Mouse (Mus musculus): Measurements from ENCODE around the gene Nbas.

Nbas gene

DNA sequence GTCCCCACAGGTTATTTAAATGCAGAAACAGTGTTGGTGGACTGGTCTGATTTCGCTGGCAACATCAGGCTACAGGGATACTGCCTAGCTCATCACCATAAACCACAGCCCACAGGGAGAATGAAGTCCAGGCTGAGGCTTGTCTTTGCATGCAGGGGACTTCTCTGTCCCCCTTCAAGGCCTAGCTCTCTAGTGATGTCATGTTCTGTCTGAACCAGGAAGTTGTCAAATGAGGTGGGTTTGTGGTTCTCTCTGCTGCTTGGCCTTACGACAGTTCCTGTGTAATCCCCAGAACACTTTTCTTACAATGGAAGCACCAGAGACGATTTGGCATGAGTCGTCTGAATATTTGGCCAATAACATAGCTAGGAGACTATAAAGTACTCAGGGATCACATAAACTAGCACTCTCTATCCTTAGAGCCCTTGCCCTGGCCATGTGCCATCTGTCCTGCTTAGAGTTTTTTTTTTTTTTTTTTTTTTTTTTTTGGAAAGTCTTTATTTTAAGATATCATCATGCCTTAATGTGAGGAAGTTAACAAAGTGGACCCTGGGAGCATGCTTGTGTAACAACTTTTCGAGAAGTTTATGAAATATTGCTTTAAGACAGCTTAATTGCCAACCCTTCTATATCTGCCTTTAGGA, 294.8 kb downstream of the Nbas start:
- no peak for DNase-seq

GRCm38 (mm10) chr12:13564330-13564729, 295.4 kb downstream of the Nbas start:
- no peak for DNase-seq

- no peak for DNase-seq
These were observed 297.5 kb downstream of the Nbas start for GRCm38 (mm10) chr12:13566421-13566820.

DNA sequence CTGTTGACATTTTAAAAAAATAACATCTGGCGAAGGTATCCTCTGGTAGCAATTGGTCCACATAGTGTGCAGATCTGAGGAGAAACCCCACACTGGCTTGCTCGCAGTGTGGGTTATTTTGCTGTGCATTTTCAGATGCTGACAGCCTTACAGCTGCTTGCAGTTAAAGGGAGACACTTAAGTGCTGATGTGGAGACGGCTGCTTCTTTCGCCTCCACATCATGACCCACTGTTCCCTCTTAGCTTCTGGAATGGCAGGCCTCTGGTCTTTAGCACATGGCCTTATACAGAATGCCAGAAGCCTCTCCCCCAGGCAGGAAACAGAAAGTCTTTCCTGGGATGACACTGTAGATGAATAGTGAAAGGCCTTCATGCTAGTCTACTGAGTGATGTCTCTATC, 306.2 kb downstream of the Nbas start:
- DNase-seq, result no peak

- DNase-seq, result no peak
These were observed 307.0 kb downstream of the Nbas start for GRCm38 (mm10) chr12:13575605-13576600.

- DNase-seq, result no peak
These were observed 307.8 kb downstream of the Nbas start for GRCm38 (mm10) chr12:13576761-13577160.

DNA sequence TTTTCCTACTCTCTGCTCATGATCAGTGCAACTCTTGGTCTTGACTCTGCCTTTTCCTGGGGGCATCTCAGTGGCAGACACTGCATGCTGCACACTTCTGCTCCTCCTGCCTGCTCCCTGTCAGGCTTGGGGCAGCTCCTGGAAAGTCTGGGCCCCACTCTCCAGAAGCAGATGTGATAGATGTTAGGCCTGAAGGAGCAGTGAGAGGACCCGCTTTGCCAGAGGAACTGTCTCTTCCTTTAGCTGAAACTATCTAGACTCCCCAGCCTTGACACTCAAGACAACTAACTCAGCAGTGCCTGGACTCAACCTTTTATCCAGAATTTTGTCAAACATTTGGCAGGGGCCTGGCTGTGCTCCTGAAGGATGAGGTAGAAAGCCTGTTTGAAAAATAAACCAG, 311.9 kb downstream of the Nbas start:
- no peak for DNase-seq

DNA sequence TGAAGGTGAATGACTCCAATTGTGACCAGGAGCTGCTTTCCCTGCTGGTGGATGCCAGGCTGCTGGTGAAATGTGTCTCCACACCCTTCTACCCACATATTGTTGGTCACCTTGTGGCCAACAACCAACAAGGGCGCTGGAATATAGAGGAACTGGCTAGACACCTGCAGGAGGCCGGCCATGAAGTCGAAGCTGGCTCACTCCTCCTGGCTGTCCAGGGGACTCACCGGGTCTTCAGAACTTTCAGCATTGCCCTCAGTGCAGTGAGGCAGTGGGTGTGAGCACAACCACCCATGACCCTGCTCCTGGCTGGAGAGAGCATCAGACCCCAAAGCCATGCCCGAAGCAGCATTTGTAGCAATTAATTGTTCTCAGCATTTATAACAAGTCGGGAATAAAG, 314.5 kb downstream of the Nbas start:
- DNase-seq, result no peak

DNA sequence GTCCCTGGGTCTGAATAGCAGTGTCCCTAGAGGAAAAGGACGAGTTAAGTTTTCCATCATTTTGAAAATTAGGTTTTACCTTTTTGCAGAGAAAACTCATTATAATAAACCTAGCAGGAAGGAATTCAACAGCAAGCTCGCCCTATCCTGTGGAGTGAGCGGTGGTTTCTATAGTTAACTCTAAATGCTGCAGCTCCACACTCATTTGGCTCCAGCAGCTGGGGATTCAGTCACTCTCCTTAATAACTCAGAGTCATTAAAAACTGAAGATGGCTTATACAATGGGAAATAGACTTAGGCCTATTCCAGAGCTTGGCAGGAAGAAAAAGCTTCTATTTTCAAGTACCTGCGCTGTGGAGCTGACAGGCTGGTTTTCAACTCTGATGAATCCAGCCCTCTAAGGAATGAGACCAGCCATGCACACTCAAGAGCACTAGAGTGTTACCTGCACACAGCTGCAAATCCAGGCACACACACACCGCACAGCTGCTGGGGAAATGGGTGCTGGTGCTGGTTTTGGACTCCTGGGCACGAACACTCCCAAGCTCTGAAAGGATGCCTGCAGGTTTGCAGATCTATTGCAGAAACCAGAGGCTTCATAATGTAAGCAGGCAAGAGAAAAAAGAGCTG, 316.7 kb downstream of the Nbas start:
- no peak for DNase-seq

DNA sequence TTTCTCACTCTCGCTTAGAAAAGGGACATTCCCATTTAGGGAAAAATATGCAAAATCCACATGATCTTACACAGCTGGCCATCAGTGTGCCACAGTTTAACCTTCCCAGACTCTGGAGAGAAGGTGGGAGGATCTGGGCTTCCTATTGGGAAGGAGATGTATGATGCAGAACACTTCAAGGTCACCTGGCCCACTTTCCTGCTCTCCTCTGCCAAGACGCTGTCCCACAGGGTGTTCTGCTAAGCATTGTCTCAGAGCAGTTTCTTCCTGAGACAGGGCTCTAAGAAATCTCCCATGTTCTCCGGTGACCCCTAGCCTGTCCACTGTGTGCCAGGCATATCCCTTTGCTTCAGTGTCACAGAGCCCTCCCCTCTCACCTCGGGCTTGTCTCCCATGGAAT, 318.7 kb downstream of the Nbas start:
- DNase-seq, result no peak

DNA sequence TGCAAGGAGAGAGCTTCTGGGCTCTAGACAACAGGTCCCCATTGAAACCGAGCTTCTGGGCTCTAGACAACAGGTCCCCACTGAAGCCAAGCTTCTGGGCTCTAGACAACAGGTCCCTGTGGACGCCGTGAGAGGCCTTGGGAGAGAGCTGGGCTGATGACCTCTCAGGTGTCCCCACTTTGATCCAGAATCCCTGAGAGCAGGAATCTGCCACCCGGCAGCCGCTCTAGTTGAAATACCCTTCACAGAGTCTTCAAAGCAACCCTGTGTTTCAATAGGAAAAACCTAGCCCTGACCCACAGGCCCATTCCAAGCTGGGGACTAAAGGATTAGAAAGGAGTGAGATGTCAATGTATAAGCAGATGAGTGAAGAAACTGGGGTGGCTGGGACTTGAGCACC, 320.1 kb downstream of the Nbas start:
- DNase-seq, result no peak

DNA sequence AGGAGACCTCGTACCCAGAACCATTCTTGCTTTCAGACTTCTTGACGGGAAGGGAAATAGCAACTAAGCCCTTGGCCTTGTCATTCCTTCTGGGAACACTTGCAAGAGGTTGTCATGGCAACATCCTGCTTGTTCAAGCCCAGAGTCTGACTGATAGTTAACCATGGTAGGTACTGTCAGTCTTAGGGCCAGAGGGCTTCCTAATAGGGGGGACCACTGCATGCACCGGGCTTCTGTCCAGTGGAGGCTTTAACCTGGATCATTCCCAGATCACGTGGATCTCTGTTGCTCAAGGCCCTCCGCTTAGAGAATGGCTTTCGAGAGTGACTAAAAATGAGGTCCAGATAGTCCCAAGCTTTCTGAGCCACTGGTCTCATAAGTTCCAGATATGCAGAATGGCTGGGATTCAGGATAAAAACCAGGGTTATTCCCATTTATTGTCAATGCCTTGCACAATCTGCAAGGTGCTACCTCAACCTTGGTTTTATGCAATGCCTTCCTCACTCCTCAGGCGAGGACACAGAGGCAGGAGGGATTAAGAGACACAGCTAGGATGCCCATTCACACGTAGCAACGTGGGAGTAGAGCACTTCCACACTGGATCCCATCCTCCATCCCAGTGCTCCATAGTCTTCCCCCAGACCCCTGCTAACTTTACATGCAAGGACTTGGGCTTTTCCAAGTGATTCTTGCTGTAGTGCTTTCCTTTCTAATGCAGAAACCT, 326.0 kb downstream of the Nbas start:
- no peak for DNase-seq

DNA sequence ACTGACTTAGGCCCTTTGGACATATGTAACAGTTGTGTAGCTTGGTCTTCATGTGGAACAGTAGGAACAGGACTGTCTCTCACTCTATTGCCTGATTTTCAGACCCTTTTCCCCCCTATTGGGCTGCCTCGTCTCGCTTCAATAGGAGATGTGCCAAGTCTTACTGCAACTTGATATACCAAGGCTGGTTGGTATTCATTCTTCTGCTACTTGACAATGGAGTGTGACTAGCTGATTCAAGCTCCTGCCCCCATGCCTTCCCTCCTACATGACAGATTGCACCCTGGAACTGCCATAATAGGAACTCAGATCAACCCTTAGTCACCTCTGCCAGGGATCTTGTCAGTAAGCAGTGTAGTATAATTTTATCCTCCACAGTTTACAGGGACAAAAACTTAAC, 328.1 kb downstream of the Nbas start:
- DNase-seq, result no peak

- DNase-seq, result no peak
These were observed 329.6 kb downstream of the Nbas start for GRCm38 (mm10) chr12:13598545-13598944.

GRCm38 (mm10) chr12:13602414-13602813, 333.5 kb downstream of the Nbas start:
- DNase-seq, result no peak

DNA sequence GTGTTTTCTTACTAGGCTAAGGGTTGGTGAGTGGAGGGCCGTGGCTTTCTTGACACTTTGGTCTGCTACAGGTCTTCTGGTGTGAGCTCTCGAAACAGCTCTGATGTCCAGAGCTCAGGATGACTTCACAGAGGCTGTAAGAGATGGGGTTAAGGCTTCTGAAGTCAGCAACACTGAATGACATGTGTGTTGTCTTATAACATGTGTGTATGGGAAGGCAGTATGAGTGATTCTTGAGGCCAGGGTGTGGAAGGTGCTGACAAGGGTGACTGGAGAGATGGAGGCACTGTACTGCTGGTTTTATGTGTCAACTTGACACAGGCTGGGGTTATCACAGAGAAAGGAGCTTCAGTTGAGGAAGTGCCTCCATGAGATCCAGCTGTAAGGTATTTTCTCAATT, 338.1 kb downstream of the Nbas start:
- no peak for DNase-seq

- no peak for DNase-seq
These were observed 340.1 kb downstream of the Nbas start for GRCm38 (mm10) chr12:13609027-13609426.

DNA sequence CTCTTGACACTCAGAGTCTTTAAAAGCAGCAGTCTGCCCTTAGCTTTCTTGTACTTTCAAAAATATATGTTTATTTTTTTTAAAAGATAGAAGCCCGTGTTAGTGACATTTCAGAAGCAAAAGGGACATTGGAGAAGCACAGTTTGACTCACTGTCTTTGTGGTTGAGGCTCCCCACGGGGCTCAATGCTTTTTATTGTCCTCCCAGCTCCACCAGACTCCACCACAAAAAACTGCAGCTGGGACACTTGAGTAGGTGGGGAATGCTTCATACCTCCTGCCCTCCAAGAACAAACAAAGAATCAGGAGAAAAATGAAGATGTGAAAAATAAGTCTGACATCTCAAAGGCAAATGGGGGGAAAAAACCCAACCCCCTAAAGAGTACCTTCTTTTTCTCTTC, 344.1 kb downstream of the Nbas start:
- DNase-seq, result no peak

- no peak for DNase-seq
These were observed 346.7 kb downstream of the Nbas start for GRCm38 (mm10) chr12:13615661-13616060.

- DNase-seq, result no peak
These were observed 353.4 kb downstream of the Nbas start for GRCm38 (mm10) chr12:13622150-13622822.

DNA sequence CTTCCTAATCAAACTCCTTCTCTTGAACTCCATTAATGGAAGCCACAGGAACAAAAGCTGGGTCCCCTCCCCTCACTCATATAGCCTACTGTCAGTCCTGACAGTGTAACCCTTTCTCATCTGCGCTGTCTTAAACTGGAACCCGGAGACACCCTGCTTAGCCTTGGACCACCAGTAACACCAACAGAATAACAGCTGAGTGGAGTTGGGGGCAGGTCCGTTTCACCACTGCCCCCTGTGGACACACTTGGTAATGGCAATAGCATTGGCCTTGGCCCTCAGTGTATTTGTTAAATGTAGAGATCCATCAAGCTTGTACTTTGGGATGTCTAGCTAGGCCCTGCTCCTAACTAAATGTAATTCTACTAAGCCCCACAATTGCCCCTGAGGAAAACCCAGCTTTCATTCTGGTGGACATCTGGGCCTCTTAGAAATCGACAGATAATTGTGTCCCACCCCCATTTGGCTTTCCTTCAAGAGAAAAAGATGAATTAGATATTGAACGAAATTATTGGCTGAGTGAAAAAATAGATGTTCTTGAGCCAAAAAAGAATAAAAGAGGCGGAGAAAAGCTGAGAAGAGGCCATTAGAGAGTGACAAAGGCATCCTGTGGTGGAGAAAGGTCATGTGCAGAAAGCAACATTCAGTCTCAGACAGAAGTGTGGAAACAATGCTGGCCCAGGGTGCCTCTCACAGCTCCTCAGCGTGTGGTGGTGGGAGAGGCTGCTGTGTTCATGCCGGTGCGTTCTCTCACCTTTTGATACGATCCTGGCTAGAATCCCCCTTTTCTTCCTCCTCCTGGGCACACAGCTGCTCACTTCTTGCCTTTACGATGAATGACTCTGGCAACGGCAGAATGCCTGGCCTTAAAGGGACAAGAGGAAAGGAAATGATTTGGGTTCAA, 358.1 kb downstream of the Nbas start:
- DNase-seq, result no peak

Measured in thymus, postnatal 36 days (tissue).